Mouse (Mus musculus) layer of hippocampus, postnatal 36 days (tissue): ENCODE data around the gene Pou2f2. TPM values are rescaled to one million over a fixed set of nuclear protein-coding genes. Genes with fewer than 3 reads are reported as not detected.

Experiments used
- DNase-seq, 2 experiments: peaks; one replicate each; pipeline ENCODE4 v3.0.0; 2022
- total RNA-seq, 2 experiments: library from RNA; stranded (reverse); gene quantifications; 2 replicates each; pipeline ENCODE4 v1.2.3; 2021

Gene Pou2f2
- total RNA-seq, 2 experiments from 2014 or later, result 9.4 to 9.6 TPM

- no peak for DNase-seq
Measured at GRCm38 (mm10) chr7:25145896-25146295, 33.6 kb downstream of the Pou2f2 start.

- no peak for DNase-seq
Measured at GRCm38 (mm10) chr7:25141761-25142160, 37.8 kb downstream of the Pou2f2 start.

- DNase-seq, result no peak
Measured at GRCm38 (mm10) chr7:25137553-25137952, 42.0 kb downstream of the Pou2f2 start.

DNA sequence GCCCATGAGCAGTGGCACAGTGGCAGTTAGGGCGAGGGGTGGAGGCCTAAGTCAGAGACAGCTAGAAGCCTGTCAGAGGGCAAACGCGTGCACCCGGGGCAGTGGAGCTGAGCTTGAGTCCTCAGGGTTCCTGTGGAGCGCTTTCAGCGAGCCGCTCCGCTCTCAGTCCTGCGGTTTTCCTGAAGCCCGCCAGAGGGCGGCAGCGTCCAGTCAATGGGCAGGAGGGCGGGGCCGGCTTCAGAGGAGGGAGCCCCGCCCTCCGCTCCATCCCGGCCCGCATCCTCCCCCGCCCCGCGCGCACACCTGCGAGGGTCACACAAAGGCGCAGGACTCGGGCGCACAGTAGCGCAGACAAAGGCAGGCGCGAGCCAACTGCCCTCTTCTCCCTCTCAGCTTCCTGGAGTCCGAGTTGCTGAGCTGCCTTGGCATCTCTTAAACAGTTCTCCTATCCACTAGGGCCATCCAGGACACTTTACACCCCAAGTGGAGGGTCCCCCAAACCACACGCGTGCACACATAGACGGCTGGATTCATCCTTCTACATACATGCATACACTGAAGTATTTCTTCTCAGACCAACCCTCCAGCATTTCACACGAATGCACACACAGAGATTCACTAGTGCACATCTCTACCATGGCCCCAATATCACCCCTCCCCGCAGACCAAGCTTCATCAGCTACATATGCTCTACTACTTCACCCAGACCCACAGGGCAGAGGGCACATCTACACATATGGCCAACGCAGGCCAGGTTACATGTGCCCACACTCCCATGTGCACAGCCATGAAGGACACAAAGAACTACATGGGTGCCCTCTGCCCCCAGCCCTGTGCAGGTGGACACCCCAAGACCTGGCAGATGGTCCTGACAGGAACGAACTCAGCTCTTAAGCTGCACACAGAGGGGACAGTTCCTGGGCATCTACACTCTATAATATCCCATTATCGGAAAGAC is 46.2 kb downstream of the Pou2f2 start:
- peak; percentile 84 to 85 for DNase-seq

DNA sequence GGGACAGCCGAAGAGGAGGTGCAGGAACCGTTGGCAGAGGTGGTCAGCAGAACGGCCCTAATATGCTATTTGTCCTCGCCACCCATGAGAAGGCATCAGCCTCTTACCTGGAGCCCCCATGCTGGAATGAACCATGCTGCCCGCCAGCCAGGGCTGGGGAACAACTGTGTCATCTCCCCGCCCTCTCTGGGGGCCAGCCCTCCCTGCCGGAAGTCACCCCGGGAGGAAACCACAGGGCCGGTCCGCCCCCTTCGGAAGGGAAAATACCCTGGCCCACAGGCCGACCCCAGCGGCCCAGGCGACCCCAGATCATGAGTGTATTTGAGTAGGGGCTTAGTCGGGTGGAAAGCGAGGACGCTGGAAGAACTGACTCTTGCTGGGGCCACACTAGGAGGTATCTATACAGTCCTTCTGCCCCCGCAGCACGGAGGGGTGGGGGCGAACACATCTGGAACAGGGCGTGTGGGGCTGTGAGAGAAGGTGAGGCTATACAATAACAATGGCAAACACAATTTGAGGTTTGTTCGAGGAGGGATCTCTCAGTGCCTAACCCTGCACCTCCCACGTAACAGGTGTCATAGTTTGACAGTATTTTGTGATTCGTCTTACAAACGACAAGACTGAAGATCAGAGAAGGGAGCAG is 47.1 kb downstream of the Pou2f2 start:
- DNase-seq, result no peak

DNA sequence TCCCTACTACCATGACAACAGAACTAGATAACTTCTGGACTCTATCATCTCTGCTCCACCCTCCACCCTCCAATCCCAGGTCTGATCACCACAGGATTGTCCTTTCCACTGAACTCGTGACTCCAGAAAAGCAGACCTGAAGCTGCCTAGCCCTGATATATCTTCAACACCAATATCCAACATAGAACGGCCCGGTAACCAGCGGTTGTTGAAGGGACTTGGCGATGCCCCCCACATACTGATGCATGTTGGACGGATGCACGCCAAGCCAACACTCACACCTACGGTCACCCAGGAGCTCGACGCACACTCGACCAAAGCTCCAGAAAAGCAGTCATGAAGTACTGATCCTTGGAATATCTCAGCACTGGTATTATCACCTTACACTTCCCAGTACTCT is 48.3 kb downstream of the Pou2f2 start:
- no peak for DNase-seq

GRCm38 (mm10) chr7:25130565-25130964 is 49.0 kb downstream of the Pou2f2 start:
- no peak for DNase-seq

- DNase-seq, result no peak
Measured at GRCm38 (mm10) chr7:25129390-25129979, 50.0 kb downstream of the Pou2f2 start.

GRCm38 (mm10) chr7:25127971-25128370 is 51.6 kb downstream of the Pou2f2 start:
- DNase-seq, result no peak

- no peak for DNase-seq
Measured at GRCm38 (mm10) chr7:25125716-25126281, 53.7 kb downstream of the Pou2f2 start.

GRCm38 (mm10) chr7:25121240-25121786 is 58.2 kb downstream of the Pou2f2 start:
- no peak for DNase-seq

DNA sequence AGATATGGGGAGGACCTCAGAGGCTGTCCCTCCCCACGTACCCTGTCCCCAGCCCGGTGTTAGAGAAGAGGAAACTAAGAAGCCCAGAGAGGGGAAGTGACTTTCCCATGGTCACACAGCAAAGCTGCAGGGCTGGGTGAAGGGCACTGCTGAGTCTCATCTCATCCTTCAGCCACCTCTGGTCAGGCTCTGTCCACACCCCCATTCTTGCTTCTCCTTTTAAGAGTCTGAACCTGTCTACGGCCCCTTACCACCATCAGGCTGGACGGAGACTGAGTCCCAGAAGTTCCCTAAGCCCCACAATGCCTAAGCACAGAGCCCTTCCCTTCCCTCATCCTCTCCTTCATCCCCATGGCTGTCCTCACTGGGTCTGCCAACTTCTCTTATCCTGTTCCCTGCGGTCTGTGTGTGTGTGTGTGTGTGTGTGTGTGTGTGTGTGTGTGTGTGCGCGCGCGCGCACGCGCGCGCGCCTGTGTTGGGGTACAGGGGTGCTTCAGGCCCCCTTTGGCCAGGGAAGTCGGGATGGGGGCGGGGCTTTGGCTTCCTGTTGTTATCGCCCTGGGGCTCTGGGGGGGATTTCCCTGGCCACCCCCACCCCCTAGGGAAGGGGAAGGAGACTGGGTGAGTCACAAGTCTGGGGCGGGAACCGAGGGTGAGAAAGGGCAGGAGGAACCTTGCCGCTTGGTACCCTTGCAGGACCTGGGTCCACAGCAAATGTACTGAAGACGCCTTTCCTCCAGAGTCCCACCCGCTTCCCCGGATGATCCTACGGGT is 59.3 kb downstream of the Pou2f2 start:
- no peak for DNase-seq

DNA sequence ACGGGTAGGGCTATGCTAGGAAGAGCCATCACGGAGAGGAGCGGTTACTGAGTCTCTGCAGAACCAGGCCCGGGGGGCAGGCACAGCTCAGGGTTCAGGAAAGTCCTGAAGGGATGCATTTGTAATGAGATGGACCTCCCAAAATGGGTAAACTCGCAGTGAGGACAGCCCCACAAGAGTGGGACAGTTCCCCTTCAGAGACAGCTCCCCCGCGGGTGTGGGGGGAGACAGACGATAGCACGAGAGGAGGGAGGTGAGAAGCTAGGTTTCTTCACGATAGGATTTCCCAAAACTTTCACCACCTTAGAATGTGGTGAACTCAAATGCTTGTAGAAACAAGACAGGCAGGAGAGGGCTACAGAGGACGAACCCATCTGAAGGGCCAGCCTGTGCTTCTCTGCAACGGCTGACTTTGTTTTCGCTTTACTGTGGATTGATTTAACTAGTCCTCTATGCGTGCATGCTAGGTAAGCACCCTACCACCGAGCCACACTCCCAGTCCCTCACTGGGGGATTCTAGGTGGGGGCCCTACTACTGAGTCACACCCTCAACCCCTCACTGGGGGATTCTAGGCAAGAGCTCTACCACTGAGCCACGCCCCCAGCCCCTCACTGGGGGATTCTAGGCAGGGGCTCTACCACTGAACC is 66.4 kb downstream of the Pou2f2 start:
- no peak for DNase-seq

- DNase-seq, result peak; percentile 53 to 62
Measured at GRCm38 (mm10) chr7:25112178-25112955, 67.2 kb downstream of the Pou2f2 start.

DNA sequence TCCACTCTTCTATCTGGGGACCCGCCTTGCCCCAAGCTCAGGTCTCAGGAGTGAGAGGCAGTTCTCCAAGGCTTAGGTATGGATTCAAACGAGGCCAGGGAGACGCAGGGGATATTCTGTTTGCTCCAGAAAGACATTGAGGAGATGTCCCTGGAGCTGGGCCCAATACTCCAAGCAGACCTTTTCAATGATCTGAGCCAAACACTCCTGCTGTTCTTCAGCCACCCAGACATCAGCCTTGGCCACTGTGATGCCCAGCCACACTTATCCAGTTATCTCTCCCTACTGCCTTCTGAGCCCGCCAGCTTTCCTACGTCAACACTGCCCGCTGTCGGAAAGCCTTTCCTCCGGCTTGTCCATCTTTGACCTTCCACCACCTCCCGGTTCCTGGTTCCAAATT is 69.2 kb downstream of the Pou2f2 start:
- DNase-seq, result no peak

GRCm38 (mm10) chr7:25109355-25109754 is 70.2 kb downstream of the Pou2f2 start:
- no peak for DNase-seq

DNA sequence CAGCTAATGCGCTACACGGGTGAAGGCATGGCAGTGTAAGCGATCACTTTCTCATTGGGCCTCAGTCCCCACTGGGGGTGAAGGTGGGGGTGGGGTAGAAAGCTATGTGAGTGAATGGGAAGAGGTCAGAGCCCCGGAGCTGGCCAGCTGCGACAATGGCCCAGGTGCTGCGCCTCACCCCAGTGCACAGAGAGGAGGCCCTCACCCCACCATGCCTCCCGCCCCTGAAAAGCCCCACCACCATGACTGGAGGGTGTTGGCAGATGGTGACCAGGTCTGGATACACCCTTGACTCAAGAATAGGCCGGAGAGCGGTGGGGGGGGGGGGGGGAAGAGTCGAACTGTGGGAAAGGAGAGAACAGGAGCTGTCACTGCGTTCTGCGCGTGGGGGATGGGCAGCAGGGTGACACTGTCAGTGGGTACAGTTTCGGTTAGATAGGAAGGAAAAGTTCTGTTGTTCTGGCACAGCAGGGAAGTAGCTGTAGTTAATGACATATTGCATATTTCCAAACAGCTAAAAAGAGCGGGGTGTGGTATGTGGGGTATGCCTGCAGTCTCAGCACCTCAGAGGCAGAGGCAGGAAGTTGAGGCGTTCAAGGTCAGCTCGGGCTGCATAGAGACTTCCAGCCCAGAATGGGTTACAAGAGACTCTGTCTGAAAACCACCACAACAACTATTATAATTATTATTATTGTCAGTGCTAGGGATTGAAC is 72.6 kb downstream of the Pou2f2 start:
- no peak for DNase-seq

- peak; percentile 80 to 82 for DNase-seq
Measured at GRCm38 (mm10) chr7:25105411-25106160, 73.9 kb downstream of the Pou2f2 start.

DNA sequence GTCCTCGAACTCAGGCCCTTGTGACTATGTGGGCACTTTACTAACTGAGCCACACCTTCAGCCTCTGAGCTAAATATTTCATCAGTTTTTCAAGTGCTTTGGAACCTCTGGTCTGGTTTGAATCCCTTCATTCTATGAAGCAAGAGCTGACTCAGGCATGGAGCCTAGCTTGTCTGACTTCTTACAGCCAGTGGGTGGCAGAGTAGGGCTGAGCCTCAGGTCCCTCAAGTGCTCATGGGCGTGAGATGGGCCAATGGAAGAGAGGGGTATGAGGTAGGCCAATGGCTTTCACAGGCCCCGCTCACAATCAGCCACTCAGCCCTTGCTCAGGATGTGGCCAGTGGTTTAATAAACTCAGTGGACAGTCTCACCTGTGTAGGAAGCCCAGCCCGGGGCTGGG is 79.9 kb downstream of the Pou2f2 start:
- no peak for DNase-seq
